Mouse (Mus musculus) bone marrow macrophage, adult 2 months (primary cell): ENCODE data around the gene Ninl. TPM values are rescaled to one million over a fixed set of nuclear protein-coding genes. Genes with fewer than 3 reads are reported as not detected.

Experiments used
- H3K27ac ChIP-seq: 2 replicates; pipeline ENCODE4 v1.5.1; 2012; ENCODE audit warnings: low read depth, low read length; ENCODE audit not compliant: insufficient read depth
- H3K4me1 ChIP-seq: 2 replicates; pipeline ENCODE4 v1.6.1; 2012; ENCODE audit warnings: low read length; ENCODE audit not compliant: control insufficient read depth, insufficient read depth
- H3K4me3 ChIP-seq: 2 replicates; pipeline ENCODE4 v1.5.1; 2012; ENCODE audit warnings: mild to moderate bottlenecking, low read length, moderate library complexity; ENCODE audit not compliant: insufficient read depth
- CTCF ChIP-seq: IDR thresholded peaks from 2 replicates; pipeline ENCODE4 v1.5.1; 2012; ENCODE audit warnings: low read depth, mild to moderate bottlenecking, low read length, moderate library complexity
- POLR2A ChIP-seq: IDR thresholded peaks from 2 replicates; pipeline ENCODE4 v1.6.1; 2012; ENCODE audit warnings: mild to moderate bottlenecking, low read depth, low read length, borderline replicate concordance
- polyA plus RNA-seq: library from polyadenylated mRNA; stranded (reverse); fragments of >200 nt; gene quantifications from 2 replicates; pipeline ENCODE4 v1.2.4, GENCODE M21; 2012; ENCODE audit not compliant: missing spikeins, insufficient read depth, insufficient read length

Gene Ninl
- polyA plus RNA-seq, 1 experiment = 1.9 TPM

GRCm38 (mm10) chr2:150979861-150980620 lies 59.1 kb downstream of the Ninl start:
- Histone ChIP-seq H3K4me1 (peaks cover 15% of the 10 kb centered on the region), H3K27ac (no peak overlapping the region), H3K4me3 (no peak overlapping the region)
- TF ChIP-seq CTCF (no peak), POLR2A (no peak)

GRCm38 (mm10) chr2:150978791-150979190 lies 60.4 kb downstream of the Ninl start:
- Histone ChIP-seq H3K4me1 (peaks cover 15% of the 10 kb centered on the region), H3K4me3 (no peak overlapping the region), H3K27ac (no peak overlapping the region)
- TF ChIP-seq POLR2A = no peak
- no peak for TF ChIP-seq CTCF

GRCm38 (mm10) chr2:150977676-150978075 lies 61.5 kb downstream of the Ninl start:
- TF ChIP-seq CTCF (no peak), POLR2A (no peak)
- Histone ChIP-seq H3K4me3 (no peak overlapping the region), H3K27ac (no peak overlapping the region), H3K4me1 (peaks cover 12% of the 10 kb centered on the region)

- TF ChIP-seq CTCF (no peak), POLR2A (no peak)
- no peak overlapping the region for H3K4me3 ChIP-seq
- no peak overlapping the region for H3K27ac ChIP-seq
- peaks cover 11% of the 10 kb centered on the region for H3K4me1 ChIP-seq
Observed at GRCm38 (mm10) chr2:150976871-150977270, 62.3 kb downstream of the Ninl start.

GRCm38 (mm10) chr2:150973401-150974115 lies 65.6 kb downstream of the Ninl start:
- TF ChIP-seq CTCF (no peak), POLR2A (no peak)
- H3K4me1 ChIP-seq = peaks cover 4% of the 10 kb centered on the region; the same call in 1 of the 2 replicates
- H3K27ac ChIP-seq = no peak overlapping the region
- H3K4me3 ChIP-seq = no peak overlapping the region

- H3K4me3 ChIP-seq = no peak overlapping the region
- TF ChIP-seq POLR2A (no peak), CTCF (no peak)
- H3K27ac ChIP-seq = no peak overlapping the region
- H3K4me1 ChIP-seq = no peaks in the 10 kb centered on the region
Observed at GRCm38 (mm10) chr2:150972681-150973080, 66.5 kb downstream of the Ninl start.

- TF ChIP-seq POLR2A (no peak), CTCF (no peak)
- no peak overlapping the region for H3K27ac ChIP-seq
- no peaks in the 10 kb centered on the region for H3K4me1 ChIP-seq
- no peak overlapping the region for H3K4me3 ChIP-seq
Observed at GRCm38 (mm10) chr2:150971856-150972255, 67.3 kb downstream of the Ninl start.

- no peaks in the 10 kb centered on the region for H3K4me1 ChIP-seq
- H3K27ac ChIP-seq = no peak overlapping the region
- no peak overlapping the region for H3K4me3 ChIP-seq
- TF ChIP-seq CTCF (no peak), POLR2A (no peak)
Observed at GRCm38 (mm10) chr2:150969231-150969630, 70.0 kb downstream of the Ninl start.

- Histone ChIP-seq H3K4me3 (no peak overlapping the region), H3K4me1 (no peaks in the 10 kb centered on the region), H3K27ac (no peak overlapping the region)
- no peak for TF ChIP-seq CTCF
- TF ChIP-seq POLR2A = no peak
Observed at GRCm38 (mm10) chr2:150967491-150967890, 71.7 kb downstream of the Ninl start.

- no peak overlapping the region for H3K27ac ChIP-seq
- no peak overlapping the region for H3K4me3 ChIP-seq
- no peak for TF ChIP-seq POLR2A
- no peak for TF ChIP-seq CTCF
- H3K4me1 ChIP-seq = no peaks in the 10 kb centered on the region
Observed at GRCm38 (mm10) chr2:150965951-150966350, 73.2 kb downstream of the Ninl start.
